Mouse (Mus musculus): ENCODE measurements around the gene Tns3.
"Not testable (repeated sequence)": the region's sequence is repeated elsewhere in the genome, so short reads cannot be mapped to it uniquely, and the experiment has no call there.

The Tns3 gene

GRCm38 (mm10) chr11:8622668-8623067 lies 41.7 kb downstream of the Tns3 start:
- DNase-seq (ENCODE audit: low read depth, low spot score), result no peak

GRCm38 (mm10) chr11:8619111-8619510 lies 45.2 kb downstream of the Tns3 start:
- DNase-seq (ENCODE audit: low read depth, low spot score), result not testable (repeated sequence)

- no peak for DNase-seq (ENCODE audit: low read depth, low spot score)
Measured at GRCm38 (mm10) chr11:8618301-8618700, 46.0 kb downstream of the Tns3 start.

GRCm38 (mm10) chr11:8615436-8615835 lies 48.9 kb downstream of the Tns3 start:
- no peak for DNase-seq (ENCODE audit: low read depth, low spot score)

GRCm38 (mm10) chr11:8610456-8610855 lies 53.9 kb downstream of the Tns3 start:
- DNase-seq (ENCODE audit: low read depth, low spot score), result no peak

GRCm38 (mm10) chr11:8609873-8610272 lies 54.5 kb downstream of the Tns3 start:
- DNase-seq (ENCODE audit: low read depth, low spot score), result no peak

- no peak for DNase-seq (ENCODE audit: low read depth, low spot score)
Measured at GRCm38 (mm10) chr11:8607123-8607522, 57.2 kb downstream of the Tns3 start.

GRCm38 (mm10) chr11:8604789-8605569 lies 59.4 kb downstream of the Tns3 start:
- no peak for DNase-seq (ENCODE audit: low read depth, low spot score)

- no peak for DNase-seq (ENCODE audit: low read depth, low spot score)
Measured at GRCm38 (mm10) chr11:8602606-8603005, 61.7 kb downstream of the Tns3 start.

- DNase-seq (ENCODE audit: low read depth, low spot score), result no peak
Measured at GRCm38 (mm10) chr11:8601411-8601821, 62.9 kb downstream of the Tns3 start.

GRCm38 (mm10) chr11:8595642-8596041 lies 68.7 kb downstream of the Tns3 start:
- no peak for DNase-seq (ENCODE audit: low read depth, low spot score)

GRCm38 (mm10) chr11:8593172-8593571 lies 71.2 kb downstream of the Tns3 start:
- no peak for DNase-seq (ENCODE audit: low read depth, low spot score)

- DNase-seq (ENCODE audit: low read depth, low spot score), result no peak
Measured at GRCm38 (mm10) chr11:8591271-8591670, 73.1 kb downstream of the Tns3 start.

GRCm38 (mm10) chr11:8589226-8589905 lies 75.0 kb downstream of the Tns3 start:
- DNase-seq (ENCODE audit: low read depth, low spot score), result no peak

- DNase-seq (ENCODE audit: low read depth, low spot score), result no peak
Measured at GRCm38 (mm10) chr11:8587941-8588340, 76.4 kb downstream of the Tns3 start.

GRCm38 (mm10) chr11:8586996-8587644 lies 77.2 kb downstream of the Tns3 start:
- no peak for DNase-seq (ENCODE audit: low read depth, low spot score)

GRCm38 (mm10) chr11:8586374-8586773 lies 78.0 kb downstream of the Tns3 start:
- DNase-seq (ENCODE audit: low read depth, low spot score), result no peak

- DNase-seq (ENCODE audit: low read depth, low spot score), result no peak
Measured at GRCm38 (mm10) chr11:8585686-8586085, 78.6 kb downstream of the Tns3 start.

- DNase-seq (ENCODE audit: low read depth, low spot score), result no peak
Measured at GRCm38 (mm10) chr11:8584925-8585324, 79.4 kb downstream of the Tns3 start.

- DNase-seq (ENCODE audit: low read depth, low spot score), result no peak
Measured at GRCm38 (mm10) chr11:8584307-8584706, 80.0 kb downstream of the Tns3 start.

GRCm38 (mm10) chr11:8583137-8583536 lies 81.2 kb downstream of the Tns3 start:
- DNase-seq (ENCODE audit: low read depth, low spot score), result no peak

GRCm38 (mm10) chr11:8582101-8582920 lies 82.0 kb downstream of the Tns3 start:
- no peak for DNase-seq (ENCODE audit: low read depth, low spot score)
